Mouse (Mus musculus) stomach, embryonic 14.5 days (tissue): ENCODE measurements around the gene Eef2. TPM values are rescaled to one million over a fixed set of nuclear protein-coding genes. Genes with fewer than 3 reads are reported as not detected.
"Not testable (repeated sequence)": the region's sequence is repeated elsewhere in the genome, so short reads cannot be mapped to it uniquely, and the experiment has no call there.

ENCODE experiments used
- ATAC-seq: fragments of 200-750 bp; cut with Nextera tagmentation; 2 replicates; pipeline ENCODE4 v1.8.0; 2017; ENCODE audit warnings: low read depth, moderate TSS enrichment; ENCODE audit not compliant: insufficient number of reproducible peaks, insufficient read depth, low FRiP score
- H3K27ac ChIP-seq: fragments of 300-500 bp; sonication (generic); 2 replicates; pipeline ENCODE4 v1.5.1; 2014; ENCODE audit warnings: mild to moderate bottlenecking, low read length, moderate library complexity, mixed read lengths
- H3K27me3 ChIP-seq: fragments of 300-500 bp; sonication (generic); 2 replicates; pipeline ENCODE4 v1.6.1; 2014; ENCODE audit warnings: low read length, control low read depth, mixed read lengths; ENCODE audit not compliant: control insufficient read depth, insufficient read depth
- H3K36me3 ChIP-seq: fragments of 300-500 bp; sonication (generic); 2 replicates; pipeline ENCODE4 v1.6.1; 2014; ENCODE audit warnings: mild to moderate bottlenecking, control low read depth, low read length, moderate library complexity, mixed read lengths; ENCODE audit not compliant: control insufficient read depth, insufficient read depth
- H3K4me1 ChIP-seq: fragments of 300-500 bp; sonication (generic); 2 replicates; pipeline ENCODE4 v1.6.1; 2014; ENCODE audit warnings: low read length, control low read depth, mixed read lengths; ENCODE audit not compliant: control insufficient read depth, insufficient read depth
- H3K4me2 ChIP-seq: fragments of 300-500 bp; sonication (generic); replicated peaks from 2 replicates; pipeline ENCODE4 v1.6.1; 2014; ENCODE audit warnings: low read depth, low read length, control low read depth
- H3K4me3 ChIP-seq: fragments of 300-500 bp; sonication (generic); 2 replicates; pipeline ENCODE4 v1.5.1; 2014; ENCODE audit warnings: low read depth, low read length, control low read depth
- H3K9ac ChIP-seq: fragments of 300-500 bp; sonication (generic); replicated peaks from 2 replicates; pipeline ENCODE4 v1.6.1; 2014; ENCODE audit warnings: low read depth, mild to moderate bottlenecking, control low read depth, low read length, moderate library complexity, mixed read lengths
- H3K9me3 ChIP-seq: fragments of 300-500 bp; sonication (generic); 2 replicates; pipeline ENCODE4 v1.6.1; 2016; ENCODE audit warnings: low read depth, low read length, control low read depth; ENCODE audit not compliant: control insufficient read depth
- WGBS: fragments of 180-500 bp; shearing (Covaris S2); extraction: QIAGEN DNeasy Blood & Tissue Kit; methylation state at CpG from one replicate; pipeline ENCODE4 v1.1.7; 2014; 5-methylcytosine and 5-hydroxymethylcytosine counted together
- polyA plus RNA-seq: library from polyadenylated mRNA; unstranded; fragments of >200 nt; fragmentation: Nextera tagmentation; extraction: Ambion mirVana; gene quantifications from 2 replicates; pipeline ENCODE4 v1.2.1, GENCODE M21; 2014

Gene Eef2
- polyA plus RNA-seq, 1 experiment from 2014 or later = 416 TPM

- 9% methylated on average over 21 of the region's 21 CpGs for WGBS
- H3K27me3 ChIP-seq = no peaks in the 10 kb centered on the region
- no peaks in the 10 kb centered on the region for H3K9me3 ChIP-seq
- H3K4me3 ChIP-seq = no peak overlapping the region
- H3K4me1 ChIP-seq = peaks cover 25% of the 10 kb centered on the region
- peak overlapping the region; percentile 29 for H3K4me2 ChIP-seq
- H3K9ac ChIP-seq = no peak overlapping the region; the same call in 1 of the 2 replicates
- ATAC-seq = no peak
- peaks cover 9% of the 10 kb centered on the region for H3K36me3 ChIP-seq
- peak overlapping the region; percentile 90 for H3K27ac ChIP-seq
Measured at GRCm38 (mm10) chr10:81173132-81173531, 3.3 kb upstream of the Eef2 start.

GRCm38 (mm10) chr10:81174617-81175344 lies 1.6 kb upstream of the Eef2 start:
- Histone ChIP-seq H3K36me3 (peaks cover 26% of the 10 kb centered on the region), H3K4me3 (peak overlapping the region; percentile 30), H3K27ac (peak overlapping the region; percentile 71; the same call in 1 of the 2 replicates), H3K9me3 (no peaks in the 10 kb centered on the region), H3K4me2 (peak overlapping the region; percentile 69), H3K27me3 (no peaks in the 10 kb centered on the region), H3K4me1 (peaks cover 30% of the 10 kb centered on the region), H3K9ac (no peak overlapping the region; the same call in 1 of the 2 replicates)
- ATAC-seq = peak; percentile 57; the same call in 1 of the 2 replicates
- WGBS = 3% methylated on average over 29 of the region's 29 CpGs

- not testable (repeated sequence) for H3K4me3 ChIP-seq, H3K9me3 ChIP-seq, H3K27ac ChIP-seq, H3K27me3 ChIP-seq, ATAC-seq, H3K9ac ChIP-seq
- H3K4me2 ChIP-seq = peak overlapping the region; percentile 69; the same call in 1 of the 2 replicates
- peaks cover 31% of the 10 kb centered on the region for H3K36me3 ChIP-seq
- H3K4me1 ChIP-seq = peaks cover 30% of the 10 kb centered on the region
- 11% methylated on average over 4 of the region's 4 CpGs for WGBS
Measured at GRCm38 (mm10) chr10:81175345-81175701, 1.1 kb upstream of the Eef2 start.

GRCm38 (mm10) chr10:81175936-81176465 lies 430 bp upstream of the Eef2 start:
- peaks cover 30% of the 10 kb centered on the region for H3K4me1 ChIP-seq
- peak overlapping the region; percentile 37 for H3K4me2 ChIP-seq

GRCm38 (mm10) chr10:81177491-81177925 lies 1.1 kb downstream of the Eef2 start:
- peaks cover 52% of the 10 kb centered on the region for H3K36me3 ChIP-seq
- peak overlapping the region; percentile 92 for H3K4me2 ChIP-seq
- peak overlapping the region; percentile 99 for H3K9ac ChIP-seq
- ATAC-seq = no peak
- WGBS = 13% methylated on average over 16 of the region's 16 CpGs
- peak overlapping the region; percentile 100 for H3K4me3 ChIP-seq
- H3K4me1 ChIP-seq = peaks cover 30% of the 10 kb centered on the region
- H3K27me3 ChIP-seq = no peaks in the 10 kb centered on the region
- H3K9me3 ChIP-seq = no peaks in the 10 kb centered on the region
- peak overlapping the region; percentile 92 for H3K27ac ChIP-seq

More at GRCm38 (mm10) chr10:81175936-81176465, 430 bp upstream of the Eef2 start:
- 4% methylated on average over 13 of the region's 13 CpGs for WGBS
- Histone ChIP-seq H3K4me3 (peak overlapping the region; percentile 100), H3K27ac (peak overlapping the region; percentile 69), H3K9me3 (no peaks in the 10 kb centered on the region), H3K36me3 (peaks cover 38% of the 10 kb centered on the region), H3K9ac (no peak overlapping the region), H3K27me3 (no peaks in the 10 kb centered on the region)
- 0 out of 2 replicates have a peak, but pooled peaks have one; percentile 1 for ATAC-seq

- no peak overlapping the region; the same call in 1 of the 2 replicates for H3K27ac ChIP-seq
- H3K36me3 ChIP-seq = peaks cover 52% of the 10 kb centered on the region
- no peaks in the 10 kb centered on the region for H3K27me3 ChIP-seq
- no peaks in the 10 kb centered on the region for H3K9me3 ChIP-seq
- H3K4me3 ChIP-seq = peak overlapping the region; percentile 100
- H3K4me2 ChIP-seq = peak overlapping the region; percentile 92
- 64% methylated on average over 14 of the region's 14 CpGs for WGBS
- peaks cover 27% of the 10 kb centered on the region for H3K4me1 ChIP-seq
- no peak for ATAC-seq
- peak overlapping the region; percentile 99; the same call in 1 of the 2 replicates for H3K9ac ChIP-seq
Measured at GRCm38 (mm10) chr10:81177958-81178712, 1.7 kb downstream of the Eef2 start.

- Histone ChIP-seq H3K9ac (no peak overlapping the region), H3K27ac (no peak overlapping the region), H3K4me1 (peaks cover 25% of the 10 kb centered on the region), H3K9me3 (no peaks in the 10 kb centered on the region), H3K4me3 (no peak overlapping the region), H3K4me2 (no peak overlapping the region), H3K36me3 (peaks cover 52% of the 10 kb centered on the region), H3K27me3 (no peaks in the 10 kb centered on the region)
- 92% methylated on average over 11 of the region's 11 CpGs for WGBS
- ATAC-seq = no peak
Measured at GRCm38 (mm10) chr10:81178927-81179326, 2.5 kb downstream of the Eef2 start.
